Mouse (Mus musculus) kidney, embryonic 15.5 days (tissue): ENCODE measurements around the gene Amdhd2. TPM values are rescaled to one million over a fixed set of nuclear protein-coding genes. Genes with fewer than 3 reads are reported as not detected.

Source experiments
- ATAC-seq: fragments of 200-750 bp; cut with Nextera tagmentation; replicated peaks from 2 replicates; pipeline ENCODE4 v1.8.0; 2017; ENCODE audit warnings: moderate TSS enrichment; ENCODE audit not compliant: low FRiP score
- H3K27ac ChIP-seq: fragments of 300-500 bp; sonication (generic); 2 replicates; pipeline ENCODE4 v1.5.1; 2015; ENCODE audit warnings: mild to moderate bottlenecking, inconsistent platforms
- H3K27me3 ChIP-seq: fragments of 300-500 bp; sonication (generic); 2 replicates; pipeline ENCODE4 v1.6.1; 2015; ENCODE audit warnings: inconsistent platforms
- H3K36me3 ChIP-seq: fragments of 300-500 bp; sonication (generic); 2 replicates; pipeline ENCODE4 v1.6.1; 2015; ENCODE audit warnings: inconsistent platforms
- H3K4me1 ChIP-seq: fragments of 300-500 bp; sonication (generic); 2 replicates; pipeline ENCODE4 v1.6.1; 2015; ENCODE audit warnings: inconsistent platforms
- H3K4me2 ChIP-seq: fragments of 300-500 bp; sonication (generic); 2 replicates; pipeline ENCODE4 v1.6.1; 2015; ENCODE audit warnings: moderate library complexity, mild to moderate bottlenecking, inconsistent platforms
- H3K4me3 ChIP-seq: fragments of 300-500 bp; sonication (generic); replicated peaks from 2 replicates; pipeline ENCODE4 v1.5.1; 2015; ENCODE audit warnings: mild to moderate bottlenecking, inconsistent platforms
- H3K9ac ChIP-seq: fragments of 300-500 bp; sonication (generic); 2 replicates; pipeline ENCODE4 v1.6.1; 2015; ENCODE audit warnings: mild to moderate bottlenecking, inconsistent platforms
- H3K9me3 ChIP-seq: fragments of 300-500 bp; sonication (generic); replicated peaks from 2 replicates; pipeline ENCODE4 v1.6.1; 2016; ENCODE audit warnings: inconsistent platforms
- WGBS: fragments of 180-500 bp; shearing (Covaris S2); methylation state at CpG from one replicate; pipeline ENCODE4 v1.1.7; 2015; ENCODE audit warnings: mixed read lengths; 5-methylcytosine and 5-hydroxymethylcytosine counted together
- polyA plus RNA-seq: library from polyadenylated mRNA; unstranded; fragments of >200 nt; fragmentation: Nextera tagmentation; extraction: Ambion mirVana; gene quantifications from 2 replicates; pipeline ENCODE4 v1.2.1, GENCODE M21; 2015

Amdhd2 gene
- polyA plus RNA-seq, 1 experiment from 2014 or later, result 40.9 TPM

GRCm38 (mm10) chr17:24167120-24167519, 3.6 kb upstream of the Amdhd2 start:
- no peak for ATAC-seq
- Histone ChIP-seq H3K4me1 (peaks cover 48% of the 10 kb centered on the region), H3K9me3 (no peaks in the 10 kb centered on the region), H3K4me3 (peak overlapping the region; percentile 91), H3K9ac (no peak overlapping the region), H3K4me2 (peak overlapping the region; percentile 74), H3K36me3 (peaks cover 30% of the 10 kb centered on the region), H3K27ac (0 out of 2 replicates have a peak overlapping the region, but pooled peaks have one; percentile 97), H3K27me3 (no peaks in the 10 kb centered on the region)
- WGBS, result 83% methylated on average over 6 of the region's 6 CpGs

- peaks cover 44% of the 10 kb centered on the region for H3K4me1 ChIP-seq
- H3K9me3 ChIP-seq, result no peaks in the 10 kb centered on the region
- WGBS, result 84% methylated on average over 11 of the region's 11 CpGs
- H3K36me3 ChIP-seq, result peaks cover 30% of the 10 kb centered on the region
- H3K27me3 ChIP-seq, result no peaks in the 10 kb centered on the region
- no peak overlapping the region for H3K4me3 ChIP-seq
- H3K9ac ChIP-seq, result no peak overlapping the region
- no peak overlapping the region for H3K4me2 ChIP-seq
- H3K27ac ChIP-seq, result no peak overlapping the region
- no peak for ATAC-seq
Measured at GRCm38 (mm10) chr17:24164566-24165259, 1.1 kb upstream of the Amdhd2 start.

- 19% methylated on average over 17 of the region's 17 CpGs for WGBS
- Histone ChIP-seq H3K9ac (peak overlapping the region; percentile 83), H3K36me3 (peaks cover 35% of the 10 kb centered on the region), H3K4me2 (peak overlapping the region; percentile 96), H3K4me3 (peak overlapping the region; percentile 87), H3K27me3 (no peaks in the 10 kb centered on the region), H3K27ac (peak overlapping the region; percentile 89), H3K9me3 (no peaks in the 10 kb centered on the region), H3K4me1 (peaks cover 34% of the 10 kb centered on the region)
- ATAC-seq, result peak; percentile 50
Measured at GRCm38 (mm10) chr17:24162584-24163175, 886 bp downstream of the Amdhd2 start.

GRCm38 (mm10) chr17:24161466-24161865, 2.1 kb downstream of the Amdhd2 start:
- ATAC-seq, result no peak
- Histone ChIP-seq H3K4me3 (no peak overlapping the region), H3K9ac (no peak overlapping the region), H3K9me3 (no peaks in the 10 kb centered on the region), H3K36me3 (peaks cover 31% of the 10 kb centered on the region), H3K27ac (no peak overlapping the region), H3K4me1 (peaks cover 23% of the 10 kb centered on the region), H3K4me2 (no peak overlapping the region), H3K27me3 (no peaks in the 10 kb centered on the region)
- WGBS, result 89% methylated on average over 5 of the region's 5 CpGs

- 99% methylated on average over 4 of the region's 4 CpGs for WGBS
- Histone ChIP-seq H3K36me3 (peaks cover 25% of the 10 kb centered on the region), H3K27me3 (no peaks in the 10 kb centered on the region), H3K9ac (no peak overlapping the region), H3K4me3 (no peak overlapping the region), H3K9me3 (no peaks in the 10 kb centered on the region), H3K4me1 (peaks cover 6% of the 10 kb centered on the region), H3K27ac (no peak overlapping the region), H3K4me2 (no peak overlapping the region)
- ATAC-seq, result 0 out of 2 replicates have a peak, but pooled peaks have one; percentile 23
Measured at GRCm38 (mm10) chr17:24157526-24157925, 6.0 kb downstream of the Amdhd2 start.

- Histone ChIP-seq H3K9me3 (no peaks in the 10 kb centered on the region), H3K9ac (no peak overlapping the region), H3K36me3 (peaks cover 25% of the 10 kb centered on the region), H3K27ac (no peak overlapping the region), H3K4me3 (no peak overlapping the region), H3K4me1 (peaks cover 6% of the 10 kb centered on the region), H3K27me3 (no peaks in the 10 kb centered on the region), H3K4me2 (no peak overlapping the region)
- WGBS, result 94% methylated on average over 6 of the region's 6 CpGs
- ATAC-seq, result no peak
Measured at GRCm38 (mm10) chr17:24157121-24157520, 6.4 kb downstream of the Amdhd2 start.

GRCm38 (mm10) chr17:24156394-24156793, 7.2 kb downstream of the Amdhd2 start:
- Histone ChIP-seq H3K27me3 (no peaks in the 10 kb centered on the region), H3K9me3 (no peaks in the 10 kb centered on the region), H3K36me3 (peaks cover 25% of the 10 kb centered on the region), H3K4me1 (peaks cover 11% of the 10 kb centered on the region), H3K27ac (no peak overlapping the region), H3K4me3 (no peak overlapping the region), H3K4me2 (no peak overlapping the region), H3K9ac (no peak overlapping the region)
- WGBS, result 87% methylated on average over 3 of the region's 3 CpGs
- ATAC-seq, result no peak

GRCm38 (mm10) chr17:24155742-24156141, 7.8 kb downstream of the Amdhd2 start:
- Histone ChIP-seq H3K9me3 (no peaks in the 10 kb centered on the region), H3K36me3 (peaks cover 25% of the 10 kb centered on the region), H3K27me3 (no peaks in the 10 kb centered on the region), H3K9ac (no peak overlapping the region), H3K4me1 (peaks cover 13% of the 10 kb centered on the region), H3K27ac (no peak overlapping the region), H3K4me3 (no peak overlapping the region), H3K4me2 (no peak overlapping the region)
- 90% methylated on average over 9 of the region's 9 CpGs for WGBS
- ATAC-seq, result no peak

GRCm38 (mm10) chr17:24154463-24154862, 9.1 kb downstream of the Amdhd2 start:
- peaks cover 25% of the 10 kb centered on the region for H3K36me3 ChIP-seq
- H3K9ac ChIP-seq, result no peak overlapping the region
- H3K4me2 ChIP-seq, result no peak overlapping the region
- ATAC-seq, result no peak
- peaks cover 13% of the 10 kb centered on the region for H3K4me1 ChIP-seq
- H3K4me3 ChIP-seq, result no peak overlapping the region
- 61% methylated on average over 3 of the region's 3 CpGs for WGBS
- H3K27me3 ChIP-seq, result no peaks in the 10 kb centered on the region
- H3K9me3 ChIP-seq, result no peaks in the 10 kb centered on the region
- H3K27ac ChIP-seq, result no peak overlapping the region

- Histone ChIP-seq H3K4me2 (peak overlapping the region; percentile 83), H3K4me3 (peak overlapping the region; percentile 48), H3K36me3 (peaks cover 12% of the 10 kb centered on the region; the same call in 1 of the 2 replicates), H3K27me3 (no peaks in the 10 kb centered on the region), H3K27ac (no peak overlapping the region), H3K4me1 (peaks cover 13% of the 10 kb centered on the region), H3K9me3 (no peaks in the 10 kb centered on the region), H3K9ac (peak overlapping the region; percentile 43; the same call in 1 of the 2 replicates)
- WGBS, result 1% methylated on average over 26 of the region's 26 CpGs
- peak; percentile 92 for ATAC-seq
Measured at GRCm38 (mm10) chr17:24151890-24152563, 11.5 kb downstream of the Amdhd2 start.

GRCm38 (mm10) chr17:24151382-24151781, 12.2 kb downstream of the Amdhd2 start:
- 0 out of 2 replicates have a peak overlapping the region, but pooled peaks have one; percentile 43 for H3K9ac ChIP-seq
- WGBS, result 5% methylated on average over 7 of the region's 7 CpGs
- H3K27me3 ChIP-seq, result no peaks in the 10 kb centered on the region
- peaks cover 13% of the 10 kb centered on the region for H3K4me1 ChIP-seq
- no peak overlapping the region for H3K27ac ChIP-seq
- ATAC-seq, result no peak
- H3K4me3 ChIP-seq, result peak overlapping the region; percentile 48
- peak overlapping the region; percentile 83 for H3K4me2 ChIP-seq
- H3K9me3 ChIP-seq, result no peaks in the 10 kb centered on the region
- H3K36me3 ChIP-seq, result peaks cover 9% of the 10 kb centered on the region; the same call in 1 of the 2 replicates

GRCm38 (mm10) chr17:24150824-24151223, 12.7 kb downstream of the Amdhd2 start, which contains the start of gene Pdpk1:
Gene Pdpk1 (minus strand): TSS chr17:24150924.
- ATAC-seq, result no peak
- peak within 1 kb of the TSS; percentile 83 for H3K4me2 ChIP-seq
- H3K9ac ChIP-seq, result peak within 1 kb of the TSS; percentile 43; the same call in 1 of the 2 replicates
- H3K9me3 ChIP-seq, result no peaks in the 10 kb centered on the region
- no peaks in the 10 kb centered on the region for H3K27me3 ChIP-seq
- no peak within 1 kb of the TSS for H3K27ac ChIP-seq
- peaks cover 13% of the 10 kb centered on the region for H3K4me1 ChIP-seq
- peaks cover 7% of the 10 kb centered on the region; the same call in 1 of the 2 replicates for H3K36me3 ChIP-seq
- WGBS, result 82% methylated on average over 2 of the region's 2 CpGs
- H3K4me3 ChIP-seq, result peak within 1 kb of the TSS; percentile 48
